Mouse (Mus musculus) kidney, adult 2 months (tissue): ENCODE results near the gene Syt3. TPM values are rescaled to one million over a fixed set of nuclear protein-coding genes. Genes with fewer than 3 reads are reported as not detected.

Experiments used
- DNase-seq: peaks from one replicate; pipeline ENCODE4 v3.0.0; 2021
- H3K27ac ChIP-seq: fragments of 200-500 bp; 2 replicates; pipeline ENCODE4 v1.5.1; 2012; ENCODE audit warnings: low read depth, low read length, control low read depth, inconsistent platforms; ENCODE audit not compliant: insufficient read depth
- H3K27me3 ChIP-seq: fragments of 200-500 bp; replicated peaks from 2 replicates; pipeline ENCODE4 v1.6.1; 2012; ENCODE audit warnings: mild to moderate bottlenecking, moderate library complexity, low read length, inconsistent platforms; ENCODE audit not compliant: control insufficient read depth, insufficient read depth
- H3K36me3 ChIP-seq: fragments of 200-500 bp; 2 replicates; pipeline ENCODE4 v1.6.1; 2012; ENCODE audit warnings: mild to moderate bottlenecking, moderate library complexity, low read length, inconsistent platforms; ENCODE audit not compliant: control insufficient read depth, insufficient read depth
- H3K4me1 ChIP-seq: fragments of 200-500 bp; 2 replicates; pipeline ENCODE4 v1.6.1; 2011; ENCODE audit warnings: low read length; ENCODE audit not compliant: control insufficient read depth, insufficient read depth
- H3K4me3 ChIP-seq: fragments of 200-500 bp; 2 replicates; pipeline ENCODE4 v1.5.1; 2011; ENCODE audit warnings: mild to moderate bottlenecking, low read depth, low read length, control low read depth; ENCODE audit not compliant: insufficient read depth
- CTCF ChIP-seq: fragments of 200-500 bp; conservative IDR thresholded peaks from 2 replicates; pipeline ENCODE4 v1.5.1; 2011; ENCODE audit warnings: low read depth, mild to moderate bottlenecking, control low read depth, low read length, moderate library complexity, mixed read lengths; ENCODE audit not compliant: insufficient read depth, insufficient read length
- POLR2A ChIP-seq: fragments of 200-500 bp; IDR thresholded peaks from one replicate; pipeline ENCODE4 v1.6.1; 2011; ENCODE audit warnings: low read depth, low read length, control low read depth
- WGBS: fragments of 180-500 bp; shearing (Covaris S2); methylation state at CpG from one replicate; pipeline ENCODE4 v1.1.7; 2018; 5-methylcytosine and 5-hydroxymethylcytosine counted together
- polyA plus RNA-seq: library from polyadenylated mRNA; depleted of rRNA; stranded (reverse); fragments of >200 nt; gene quantifications from 2 replicates; pipeline ENCODE4 v1.2.3, GENCODE M21; 2012; rRNA removed

Gene Syt3
- polyA plus RNA-seq, 1 experiment = 12.0 TPM

DNA sequence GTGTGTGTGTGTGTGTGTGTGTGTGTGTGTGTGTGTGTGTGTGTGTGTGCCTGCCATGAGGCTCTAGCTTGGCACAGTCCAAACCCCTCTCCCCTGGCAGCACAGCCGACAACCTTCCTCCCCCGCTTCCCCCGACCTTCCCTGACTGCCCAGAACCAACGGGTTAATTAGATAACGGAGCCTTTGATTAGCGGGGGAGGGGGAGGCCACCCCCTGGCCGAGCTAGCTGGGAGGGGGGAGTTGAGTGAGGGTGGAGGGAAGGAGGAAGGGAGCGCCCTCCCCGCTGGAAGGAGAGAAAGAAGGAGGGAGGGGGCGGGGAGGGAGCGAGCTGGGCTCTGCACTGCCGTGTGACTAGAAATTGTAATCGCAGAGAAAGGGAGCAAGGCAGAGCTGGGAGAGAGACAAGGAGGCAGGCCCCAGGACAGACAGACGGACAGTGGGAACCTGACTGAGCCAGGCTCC lies 57.8 kb downstream of the Syt3 start:
- TF ChIP-seq CTCF (no peak), POLR2A (no peak)
- 1% methylated on average over 14 of the region's 14 CpGs for WGBS
- no peak overlapping the region for H3K27ac ChIP-seq
- no peaks in the 10 kb centered on the region for H3K4me1 ChIP-seq
- H3K27me3 ChIP-seq = no peaks in the 10 kb centered on the region
- DNase-seq = no peak
- no peaks in the 10 kb centered on the region for H3K36me3 ChIP-seq
- H3K4me3 ChIP-seq = no peak overlapping the region

DNA sequence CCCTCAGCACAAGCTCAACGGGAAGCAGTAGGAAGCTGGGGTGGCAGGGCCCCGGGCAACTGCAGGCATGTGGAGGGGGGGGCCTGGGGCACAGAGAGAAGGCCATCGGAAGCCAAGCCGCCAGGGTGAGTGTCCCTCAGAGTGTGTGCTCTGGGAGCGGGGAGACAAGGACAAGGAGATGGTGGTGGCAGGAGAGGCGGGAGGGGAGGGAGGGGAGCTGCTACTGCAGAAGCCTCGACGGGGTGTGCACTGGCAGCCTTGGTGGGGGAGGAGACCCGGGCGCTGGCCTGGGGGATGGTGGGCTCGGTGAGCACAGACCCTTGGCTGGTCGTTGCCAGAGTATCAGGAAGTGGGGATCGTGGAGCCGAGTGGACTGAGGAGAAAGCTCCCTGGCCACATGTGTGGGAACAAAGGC lies 58.5 kb downstream of the Syt3 start:
- Histone ChIP-seq H3K4me3 (no peak overlapping the region), H3K36me3 (no peaks in the 10 kb centered on the region), H3K27ac (no peak overlapping the region), H3K4me1 (no peaks in the 10 kb centered on the region), H3K27me3 (no peaks in the 10 kb centered on the region)
- no peak for TF ChIP-seq CTCF
- TF ChIP-seq POLR2A = no peak
- 1% methylated on average over 14 of the region's 14 CpGs for WGBS
- DNase-seq = no peak

DNA sequence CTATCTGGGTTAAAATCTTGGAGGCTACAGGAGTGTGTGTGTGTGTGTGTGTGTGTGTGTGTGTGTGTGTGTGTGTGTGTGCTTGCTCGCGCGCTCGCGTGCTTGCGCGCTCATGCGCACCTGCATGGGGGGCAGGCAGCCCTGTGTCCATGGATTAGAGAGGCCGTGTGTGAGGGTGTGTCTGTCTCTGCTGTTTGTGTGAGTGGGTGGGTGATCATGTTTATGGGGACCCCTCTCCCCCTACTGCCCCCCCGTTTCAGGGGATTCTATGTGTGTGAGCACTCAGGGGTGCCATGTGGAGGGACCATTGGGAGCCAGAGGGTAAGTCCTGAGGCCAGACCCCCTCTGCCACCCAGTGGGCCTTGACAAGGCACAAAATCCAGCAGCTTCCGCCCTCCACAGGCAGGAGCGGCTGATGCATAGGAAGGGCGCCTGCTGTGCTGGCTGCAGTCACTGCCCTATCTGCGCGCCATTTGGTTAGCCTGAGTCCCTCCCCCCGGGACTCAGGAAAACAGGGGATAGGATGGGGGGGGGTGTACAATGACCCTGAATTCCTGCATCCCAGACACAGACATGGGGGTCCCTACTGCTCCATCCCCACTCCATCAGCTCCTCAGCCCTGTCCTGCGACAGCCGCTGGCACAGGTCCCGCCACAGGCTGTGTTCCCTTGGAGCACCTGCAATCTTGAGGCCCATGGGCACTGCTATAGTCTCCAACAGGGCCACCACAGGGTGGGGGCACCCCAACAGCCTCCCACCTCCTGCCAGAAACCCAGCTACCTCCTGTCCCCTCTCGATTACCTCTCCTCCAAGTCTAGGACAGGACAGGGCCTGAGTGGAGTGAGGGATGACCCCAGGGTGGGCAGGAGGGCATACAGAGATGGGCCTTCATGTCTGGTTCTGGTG lies 59.6 kb downstream of the Syt3 start:
- H3K4me3 ChIP-seq = no peak overlapping the region
- no peaks in the 10 kb centered on the region for H3K27me3 ChIP-seq
- no peak for TF ChIP-seq CTCF
- no peak for DNase-seq
- WGBS = 12% methylated on average over 20 of the region's 20 CpGs
- no peaks in the 10 kb centered on the region for H3K36me3 ChIP-seq
- H3K4me1 ChIP-seq = no peaks in the 10 kb centered on the region
- no peak overlapping the region for H3K27ac ChIP-seq

DNA sequence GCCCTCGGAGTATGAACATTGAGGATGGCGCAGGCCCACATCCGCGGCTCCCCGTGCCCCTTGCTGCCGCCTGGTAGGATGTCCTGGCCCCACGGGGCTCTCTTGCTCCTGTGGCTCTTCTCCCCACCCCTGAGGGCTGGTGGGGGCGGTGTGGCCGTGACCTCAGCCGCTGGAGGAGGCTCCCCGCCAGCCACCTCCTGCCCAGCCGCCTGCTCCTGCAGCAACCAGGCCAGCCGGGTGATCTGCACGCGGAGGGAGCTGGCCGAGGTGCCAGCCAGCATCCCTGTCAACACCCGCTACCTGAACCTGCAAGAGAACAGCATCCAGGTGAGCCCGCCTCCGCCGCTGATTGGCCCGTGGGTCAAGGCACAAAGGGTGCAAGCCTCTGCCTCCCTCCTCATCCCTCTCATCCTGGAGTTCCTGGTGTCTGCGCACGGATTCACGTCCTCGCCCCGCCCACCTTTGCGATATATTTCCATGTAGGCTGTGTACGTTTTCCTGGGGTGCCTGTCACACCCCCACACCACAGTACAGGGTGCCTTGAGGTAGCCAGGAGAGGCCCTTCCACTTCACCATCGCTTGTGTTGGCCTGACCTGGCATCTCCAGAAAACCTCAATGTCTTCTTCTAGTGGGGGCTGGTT lies 61.1 kb downstream of the Syt3 start:
- no peak overlapping the region for H3K27ac ChIP-seq
- 14% methylated on average over 29 of the region's 29 CpGs for WGBS
- no peaks in the 10 kb centered on the region for H3K27me3 ChIP-seq
- H3K4me3 ChIP-seq = no peak overlapping the region
- DNase-seq = no peak
- TF ChIP-seq POLR2A (no peak), CTCF (no peak)
- no peaks in the 10 kb centered on the region for H3K36me3 ChIP-seq
- H3K4me1 ChIP-seq = no peaks in the 10 kb centered on the region

DNA sequence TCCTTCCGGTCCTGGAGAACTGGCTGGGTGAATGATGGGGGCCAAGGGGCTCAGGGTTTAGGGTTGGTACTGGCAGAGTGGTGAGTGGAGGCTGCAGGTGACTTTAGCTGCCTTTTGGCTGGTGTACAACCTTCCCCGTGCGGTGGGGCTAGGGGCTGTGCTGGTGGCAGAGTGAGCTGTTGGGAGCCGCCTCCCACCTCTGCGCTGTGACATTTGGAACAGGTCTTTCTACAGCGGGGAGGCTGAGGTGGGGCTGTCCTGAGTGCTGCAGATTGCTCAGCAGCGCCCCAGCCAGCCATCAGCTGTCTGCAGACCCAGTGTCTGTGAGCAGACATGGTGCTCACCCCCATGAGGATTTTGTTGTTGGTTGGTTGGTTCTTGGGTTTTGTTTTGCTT lies 61.6 kb downstream of the Syt3 start:
- H3K27me3 ChIP-seq = no peaks in the 10 kb centered on the region

DNA sequence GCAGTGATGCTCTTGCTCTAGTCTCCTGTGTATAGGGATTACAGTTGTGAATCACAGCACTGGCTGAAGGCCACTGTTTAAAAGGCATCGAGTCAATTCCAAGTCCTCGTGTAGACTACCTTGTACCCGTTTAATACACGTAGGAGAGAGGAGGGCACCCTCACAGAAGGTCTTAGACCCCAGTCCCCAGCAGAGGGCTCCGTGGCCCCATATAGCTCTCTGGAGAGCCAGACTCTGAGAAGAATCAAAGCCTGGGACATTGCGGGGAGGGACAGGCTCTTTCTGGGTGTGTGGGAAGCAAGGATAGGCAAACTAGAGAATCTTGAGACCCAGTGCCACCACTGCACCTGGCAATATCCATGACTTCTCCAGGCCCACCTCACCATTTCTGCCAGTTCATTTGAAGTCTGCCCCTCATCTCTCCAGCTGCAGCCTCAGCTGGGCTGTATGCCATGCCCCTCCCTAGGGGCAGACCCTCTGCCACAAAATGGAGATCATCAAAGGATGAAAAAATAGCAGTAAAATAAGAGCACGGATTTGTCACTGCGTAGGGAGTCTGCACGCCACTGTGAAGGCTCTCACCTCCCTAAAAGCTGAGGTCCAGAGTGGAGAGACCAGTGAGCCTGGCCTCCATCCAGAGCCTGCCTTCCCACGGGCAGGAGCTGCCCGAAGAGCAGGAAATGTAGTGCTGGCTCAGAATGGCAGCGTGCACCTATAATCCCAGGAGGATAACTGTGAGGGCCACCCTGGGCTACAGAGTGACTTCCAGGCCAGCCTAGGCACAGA lies 62.4 kb downstream of the Syt3 start:
- Histone ChIP-seq H3K4me1 (no peaks in the 10 kb centered on the region), H3K36me3 (no peaks in the 10 kb centered on the region), H3K27ac (no peak overlapping the region), H3K27me3 (no peaks in the 10 kb centered on the region), H3K4me3 (no peak overlapping the region)
- peak; percentile 15; the same call in 1 of the 2 replicates for TF ChIP-seq CTCF
- no peak for TF ChIP-seq POLR2A
- WGBS = 41% methylated on average over 12 of the region's 12 CpGs
- DNase-seq = no peak

More for the DNA sequence above, 61.6 kb downstream of the Syt3 start:
- H3K4me1 ChIP-seq = no peaks in the 10 kb centered on the region
- no peak overlapping the region for H3K27ac ChIP-seq
- no peak overlapping the region for H3K4me3 ChIP-seq
- 18% methylated on average over 7 of the region's 7 CpGs for WGBS
- H3K36me3 ChIP-seq = no peaks in the 10 kb centered on the region
- no peak for TF ChIP-seq CTCF
- no peak for TF ChIP-seq POLR2A
- no peak for DNase-seq

Other genes with a start within 250 kb of the Syt3 start
- gene Klk1b16, start 247.3 kb upstream of the Syt3 start, polyA plus RNA-seq = 0.59 and 0.60 TPM in 2 replicates
- 2.0 and 2.1 TPM in 2 replicates for gene Klk1b24, start 195.9 kb upstream of the Syt3 start, polyA plus RNA-seq
- 2.6 and 3.3 TPM in 2 replicates for gene Klk1b3, start 185.9 kb upstream of the Syt3 start, polyA plus RNA-seq
- gene Klk1b4, start 176.7 kb upstream of the Syt3 start, polyA plus RNA-seq = 0.53 and 0.91 TPM in 2 replicates
- gene Klk1b5, start 168.2 kb upstream of the Syt3 start, polyA plus RNA-seq = 6.8 and 7.0 TPM in 2 replicates
- 4,551 and 6,375 TPM in 2 replicates for gene Klk1, start 158.7 kb upstream of the Syt3 start, polyA plus RNA-seq
- 0.06 TPM in 1 of 2 replicates, not detected in the other for gene Gm36864, start 147.9 kb upstream of the Syt3 start, polyA plus RNA-seq
- 27.2 and 32.1 TPM in 2 replicates for gene 1700028J19Rik, start 137.4 kb upstream of the Syt3 start, polyA plus RNA-seq
- gene 2410002F23Rik, start 137.4 kb upstream of the Syt3 start, polyA plus RNA-seq = 39.4 and 47.9 TPM in 2 replicates
- gene Acp4, start 126.7 kb upstream of the Syt3 start, polyA plus RNA-seq = not detected in 2 replicates
- not detected in 2 replicates for gene Gm15517, start 122.7 kb upstream of the Syt3 start, polyA plus RNA-seq
- gene Clec11a, start 77.2 kb upstream of the Syt3 start, polyA plus RNA-seq = 6.4 and 8.1 TPM in 2 replicates
- 0.43 and 0.66 TPM in 2 replicates for gene Shank1, start 73.8 kb upstream of the Syt3 start, polyA plus RNA-seq
- gene 1700008O03Rik, start 1.7 kb downstream of the Syt3 start, polyA plus RNA-seq = 0.69 and 0.75 TPM in 2 replicates
- gene Lrrc4b, start 44.9 kb downstream of the Syt3 start, polyA plus RNA-seq = 0.30 and 0.52 TPM in 2 replicates
- gene Aspdh, start 81.3 kb downstream of the Syt3 start, polyA plus RNA-seq = 224 and 293 TPM in 2 replicates
- gene Josd2, start 83.9 kb downstream of the Syt3 start, polyA plus RNA-seq = 92.8 and 129 TPM in 2 replicates
- gene Emc10, start 112.4 kb downstream of the Syt3 start, polyA plus RNA-seq = 298 and 346 TPM in 2 replicates
- gene Fam71e1, start 112.5 kb downstream of the Syt3 start, polyA plus RNA-seq = 12.2 and 18.6 TPM in 2 replicates
- 0.12 and 6.4 TPM in 2 replicates for gene Mybpc2, start 140.6 kb downstream of the Syt3 start, polyA plus RNA-seq
- 0.88 and 8.3 TPM in 2 replicates for gene Spib, start 148.0 kb downstream of the Syt3 start, polyA plus RNA-seq
- gene Pold1, start 164.7 kb downstream of the Syt3 start, polyA plus RNA-seq = 12.7 and 14.2 TPM in 2 replicates
- 136 and 159 TPM in 2 replicates for gene Nr1h2, start 169.8 kb downstream of the Syt3 start, polyA plus RNA-seq
- 4,402 and 6,941 TPM in 2 replicates for gene Napsa, start 188.3 kb downstream of the Syt3 start, polyA plus RNA-seq
- 19.1 and 20.6 TPM in 2 replicates for gene Kcnc3, start 206.6 kb downstream of the Syt3 start, polyA plus RNA-seq